Comparison of ENCODE assay signal across 9 mouse cellular contexts in the genomic region with DNA sequence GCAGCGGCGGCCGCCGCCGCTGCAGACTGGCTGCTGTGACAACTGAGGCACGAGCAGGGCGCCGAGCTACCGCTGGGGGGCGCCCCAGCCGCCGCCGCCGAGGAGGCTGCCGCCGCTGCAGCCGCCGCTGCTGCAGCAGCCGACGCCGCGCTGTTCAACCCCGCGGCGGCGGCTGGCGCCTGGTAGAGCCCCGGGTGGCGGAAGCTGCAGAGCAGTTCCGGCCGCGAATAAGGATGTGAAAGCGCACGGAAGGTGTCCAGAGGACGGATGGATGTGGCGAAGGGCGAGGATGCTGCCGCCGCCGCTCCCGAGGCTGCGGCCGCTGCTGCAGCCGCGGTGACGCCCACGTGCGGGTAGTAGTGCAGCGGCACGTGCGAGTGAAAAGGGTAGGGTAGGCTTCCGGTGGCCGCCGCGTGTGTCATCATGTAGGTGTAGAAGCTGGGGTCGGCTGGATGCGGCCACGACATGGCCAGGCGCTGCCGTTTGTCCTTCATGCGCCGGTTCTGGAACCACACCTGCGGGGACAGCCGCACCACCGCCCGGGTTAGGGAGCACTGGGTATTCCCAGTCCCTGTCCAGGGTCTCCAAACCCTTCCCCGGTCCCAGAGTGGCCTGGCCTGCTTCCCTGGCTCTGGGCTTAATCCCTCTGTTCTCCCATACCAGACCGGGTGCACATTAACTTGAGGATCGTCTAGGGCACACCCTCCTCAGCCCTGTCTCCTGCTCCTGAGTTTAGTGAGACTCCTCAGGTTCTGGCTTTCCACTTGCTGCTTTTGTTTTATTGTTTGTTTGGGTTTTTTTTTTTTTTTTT. TPM values are rescaled to one million over a fixed set of nuclear protein-coding genes. Genes with fewer than 3 reads are reported as not detected.
DNase-seq lines count a peak whose midpoint lies in the region; ATAC-seq lines count a peak whose summit lies in the region.
"Had no signal": no experiment of that assay in that cellular context is flagged by ENCODE, and none has a peak within 500 bp of the region (broad histone marks: within the 10 kb centered on the region; RNA-seq: fewer than 3 reads in every experiment).

No protein-coding gene starts in this region.

- ATAC-seq in forebrain, embryonic 12.5 days (ENCODE audit: low FRiP score): peak; percentile 51; the same call in 1 of the 2 replicates
- ATAC-seq in limb, embryonic 11.5 days (ENCODE audit: insufficient number of reproducible peaks, low FRiP score, low TSS enrichment, low read depth): no peak
- ATAC-seq in neural tube, embryonic 13.5 days (ENCODE audit: low read depth): no peak

- no peaks in the 10 kb centered on the region for H3K36me3 ChIP-seq in forebrain, embryonic 12.5 days (replicated peaks)
- H3K36me3 ChIP-seq in limb, embryonic 11.5 days (ENCODE audit: control insufficient read depth, insufficient read depth, low read length): no peaks in the 10 kb centered on the region
- no peaks in the 10 kb centered on the region for H3K36me3 ChIP-seq in neural tube, embryonic 13.5 days

- H3K27ac ChIP-seq in forebrain, embryonic 12.5 days: no peak overlapping the region
- H3K27ac ChIP-seq in limb, embryonic 11.5 days (replicated peaks; ENCODE audit: low read depth, low read length): peak overlapping the region; percentile 69
- no peak overlapping the region for H3K27ac ChIP-seq in neural tube, embryonic 13.5 days (replicated peaks)

- H3K4me2 ChIP-seq in forebrain, embryonic 12.5 days: peak overlapping the region; percentile 52
- peak overlapping the region; percentile 62 for H3K4me2 ChIP-seq in limb, embryonic 11.5 days (ENCODE audit: low read depth, severe bottlenecking)
- H3K4me2 ChIP-seq in neural tube, embryonic 13.5 days: peak overlapping the region; percentile 55

- peak; percentile 29 for DNase-seq in adrenal gland, postnatal 10 days
- DNase-seq in adrenal gland, postnatal 25 days: no peak
- DNase-seq in B cell, adult 2 months: peak; percentile 61 to 67
- DNase-seq in limb, embryonic 11.5 days (ENCODE audit: low spot score): peak; percentile 71
- no peak for DNase-seq in ovary, adult 18-20 months (ENCODE audit: low spot score)
- DNase-seq in layer of hippocampus, postnatal 10 days (ENCODE audit: low spot score in 2 of 2): no peak

- peak overlapping the region; percentile 36 for H3K4me3 ChIP-seq in forebrain, embryonic 12.5 days (replicated peaks)
- H3K4me3 ChIP-seq in limb, embryonic 11.5 days (ENCODE audit: low read depth, low read length): peak overlapping the region; percentile 32
- peak overlapping the region; percentile 35 for H3K4me3 ChIP-seq in neural tube, embryonic 13.5 days
- H3K4me3 ChIP-seq: erythroblast, embryonic 14.5 days had no signal

- 0 out of 2 replicates have a peak, but pooled peaks cover 4% of the 10 kb centered on the region for H3K9me3 ChIP-seq in forebrain, embryonic 12.5 days
- no peaks in the 10 kb centered on the region for H3K9me3 ChIP-seq in limb, embryonic 11.5 days (ENCODE audit: control insufficient read depth, low read length)
- H3K9me3 ChIP-seq in neural tube, embryonic 13.5 days: no peaks in the 10 kb centered on the region

- under 1% methylated on average over 68 of the region's 69 CpGs for WGBS in forebrain, embryonic 12.5 days
- under 1% methylated on average over 54 of the region's 69 CpGs for WGBS in limb, embryonic 11.5 days
- under 1% methylated on average over 62 of the region's 69 CpGs for WGBS in neural tube, embryonic 13.5 days

- H3K9ac ChIP-seq in forebrain, embryonic 12.5 days: 0 out of 2 replicates have a peak overlapping the region, but pooled peaks have one; percentile 17
- H3K9ac ChIP-seq in limb, embryonic 11.5 days (ENCODE audit: low read length): peak overlapping the region; percentile 72
- peak overlapping the region; percentile 50 for H3K9ac ChIP-seq in neural tube, embryonic 13.5 days

- H3K27me3 ChIP-seq in forebrain, embryonic 12.5 days: peaks cover 87% of the 10 kb centered on the region
- H3K27me3 ChIP-seq in limb, embryonic 11.5 days (ENCODE audit: control insufficient read depth, insufficient read depth, low read length): peaks cover 53% of the 10 kb centered on the region
- H3K27me3 ChIP-seq in neural tube, embryonic 13.5 days: peaks cover 89% of the 10 kb centered on the region

- peaks cover 14% of the 10 kb centered on the region for H3K4me1 ChIP-seq in forebrain, embryonic 12.5 days
- H3K4me1 ChIP-seq in limb, embryonic 11.5 days (ENCODE audit: control insufficient read depth, insufficient read depth, low read length): peaks cover 12% of the 10 kb centered on the region
- H3K4me1 ChIP-seq in neural tube, embryonic 13.5 days (replicated peaks): peaks cover 15% of the 10 kb centered on the region

RNA-seq across cellular contexts. Expression of a gene that starts 3.3 kb away (rescaled TPM):
- total RNA-seq in adrenal gland, postnatal 10 days (2021): not detected
- not detected in 2 replicates for total RNA-seq in adrenal gland, postnatal 25 days (2021)
- polyA plus RNA-seq in forebrain, embryonic 12.5 days (2016; fragmentation: Nextera tagmentation; extraction: Ambion mirVana): not detected in 2 replicates
- 3.3 and 3.8 TPM in 2 replicates for polyA plus RNA-seq in limb, embryonic 11.5 days (2014; fragmentation: Nextera tagmentation; extraction: Ambion mirVana)
- 0.43 and 0.67 TPM in 2 replicates for polyA plus RNA-seq in neural tube, embryonic 13.5 days (2015; fragmentation: Nextera tagmentation; extraction: Ambion mirVana)
- total RNA-seq in layer of hippocampus, postnatal 10 days (2021): not detected
- polyA plus RNA-seq: erythroblast, embryonic 14.5 days had no signal

RNA-seq across cellular contexts. Expression of a gene that starts 12.1 kb away (rescaled TPM):
- not detected for total RNA-seq in adrenal gland, postnatal 10 days (2021)
- not detected in 2 replicates for total RNA-seq in adrenal gland, postnatal 25 days (2021)
- not detected in 2 replicates for polyA plus RNA-seq in forebrain, embryonic 12.5 days (2016; fragmentation: Nextera tagmentation; extraction: Ambion mirVana)
- 55.3 and 59.8 TPM in 2 replicates for polyA plus RNA-seq in limb, embryonic 11.5 days (2014; fragmentation: Nextera tagmentation; extraction: Ambion mirVana)
- 0.10 and 0.19 TPM in 2 replicates for polyA plus RNA-seq in neural tube, embryonic 13.5 days (2015; fragmentation: Nextera tagmentation; extraction: Ambion mirVana)
- not detected for total RNA-seq in layer of hippocampus, postnatal 10 days (2021)
- polyA plus RNA-seq: erythroblast, embryonic 14.5 days had no signal

RNA-seq across cellular contexts. Expression of a gene that starts 18.8 kb away (rescaled TPM):
- not detected for total RNA-seq in adrenal gland, postnatal 10 days (2021)
- not detected in 2 replicates for total RNA-seq in adrenal gland, postnatal 25 days (2021)
- not detected in 2 replicates for polyA plus RNA-seq in forebrain, embryonic 12.5 days (2016; fragmentation: Nextera tagmentation; extraction: Ambion mirVana)
- polyA plus RNA-seq in limb, embryonic 11.5 days (2014; fragmentation: Nextera tagmentation; extraction: Ambion mirVana): 80.7 and 82.2 TPM in 2 replicates
- polyA plus RNA-seq in neural tube, embryonic 13.5 days (2015; fragmentation: Nextera tagmentation; extraction: Ambion mirVana): 0.50 and 1.7 TPM in 2 replicates
- total RNA-seq in layer of hippocampus, postnatal 10 days (2021): not detected
- polyA plus RNA-seq: erythroblast, embryonic 14.5 days had no signal

RNA-seq across cellular contexts. Expression of a gene that starts 23.3 kb away (rescaled TPM):
- total RNA-seq in adrenal gland, postnatal 10 days (2021): not detected
- not detected in 2 replicates for total RNA-seq in adrenal gland, postnatal 25 days (2021)
- polyA plus RNA-seq in forebrain, embryonic 12.5 days (2016; fragmentation: Nextera tagmentation; extraction: Ambion mirVana): not detected in 2 replicates
- polyA plus RNA-seq in limb, embryonic 11.5 days (2014; fragmentation: Nextera tagmentation; extraction: Ambion mirVana): 59.6 and 64.4 TPM in 2 replicates
- polyA plus RNA-seq in neural tube, embryonic 13.5 days (2015; fragmentation: Nextera tagmentation; extraction: Ambion mirVana): 4.0 and 6.5 TPM in 2 replicates
- total RNA-seq in layer of hippocampus, postnatal 10 days (2021): not detected
- polyA plus RNA-seq: erythroblast, embryonic 14.5 days had no signal

RNA-seq across cellular contexts. Expression of a gene that starts 35.7 kb away (rescaled TPM):
- total RNA-seq in adrenal gland, postnatal 10 days (2021): under 1 TPM; 0.15 to 0.27 TPM
- total RNA-seq in adrenal gland, postnatal 25 days (2021): not detected in 2 replicates
- polyA plus RNA-seq in forebrain, embryonic 12.5 days (2016; fragmentation: Nextera tagmentation; extraction: Ambion mirVana): not detected in 2 replicates
- 52.0 and 55.0 TPM in 2 replicates for polyA plus RNA-seq in limb, embryonic 11.5 days (2014; fragmentation: Nextera tagmentation; extraction: Ambion mirVana)
- polyA plus RNA-seq in neural tube, embryonic 13.5 days (2015; fragmentation: Nextera tagmentation; extraction: Ambion mirVana): 87.2 and 132 TPM in 2 replicates
- not detected for total RNA-seq in layer of hippocampus, postnatal 10 days (2021)
- polyA plus RNA-seq: erythroblast, embryonic 14.5 days had no signal

Comparison
In these comparisons a context has a peak if more than half of its experiments do, and no peak if none do; other contexts are left out.
1. DNase-seq: peak in adrenal gland, postnatal 10 days (single experiment), B cell, adult 2 months (2 of 2) and limb, embryonic 11.5 days (single experiment); none in adrenal gland, postnatal 25 days (single experiment), ovary, adult 18-20 months (single experiment) and layer of hippocampus, postnatal 10 days (0 of 2).
2. H3K9ac ChIP-seq: peak in every context shown above with its lines; median percentile 72 in limb, embryonic 11.5 days; 50 in neural tube, embryonic 13.5 days; 17 in forebrain, embryonic 12.5 days.
3. Peak in every context shown above with its lines, with median percentiles within 50 percentile points of each other: H3K4me2 ChIP-seq and H3K4me3 ChIP-seq.